Mouse (Mus musculus): Measurements from ENCODE around the gene Map4k1.

DNA sequence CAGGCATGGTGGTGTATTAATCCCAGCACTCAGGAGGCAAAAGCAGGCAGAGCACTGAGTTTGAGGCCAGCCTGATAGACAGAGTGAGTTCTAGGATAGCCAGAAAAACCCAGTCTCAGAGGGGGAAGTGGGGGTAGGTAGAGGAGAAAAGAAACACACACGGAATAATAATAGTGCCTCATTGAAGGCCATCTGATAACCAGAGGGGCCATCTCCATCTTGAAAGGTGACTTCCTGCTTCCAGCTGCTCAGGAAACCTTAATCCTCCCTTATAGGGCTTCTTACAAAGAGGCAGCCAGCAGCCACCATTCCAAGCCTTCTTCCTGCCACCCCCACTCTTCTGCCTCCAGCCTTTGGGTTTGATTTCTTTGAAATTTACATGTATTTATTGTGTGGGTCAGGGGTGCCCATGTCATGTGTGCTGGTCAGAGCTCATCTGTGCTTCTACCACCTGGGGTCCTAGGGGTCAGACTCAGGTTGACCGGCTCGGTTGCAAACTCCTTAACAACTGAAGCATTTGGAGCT lies 18.4 kb upstream of the Map4k1 start:
- TF ChIP-seq CTCF (IDR thresholded peaks at IDR 0.05; ENCODE audit: control insufficient read depth, insufficient read depth, insufficient read length) (no peak), MAX (IDR thresholded peaks at IDR 0.05) (no peak), MYOD1 (IDR thresholded peaks at IDR 0.05; ENCODE audit: control insufficient read depth, insufficient read length, low read depth) (no peak), MYOG (IDR thresholded peaks at IDR 0.05; ENCODE audit: control insufficient read depth, extremely low read depth, insufficient read length) (no peak), CEBPB (IDR thresholded peaks at IDR 0.05; ENCODE audit: low read depth) (no peak), USF1 (IDR thresholded peaks at IDR 0.05; ENCODE audit: low read depth) (no peak)
